Mouse (Mus musculus) gastrocnemius, adult 18-20 months (tissue): ENCODE data around the gene Trpm8. TPM values are rescaled to one million over a fixed set of nuclear protein-coding genes. Genes with fewer than 3 reads are reported as not detected.
A peak's percentile ranks its signal among the peaks of the same experiment; 100 is the strongest.

Experiments used
- DNase-seq: peaks from one replicate; pipeline ENCODE4 v3.0.0; 2021; ENCODE audit warnings: low spot score
- total RNA-seq, 2 experiments: library from RNA; stranded (reverse); gene quantifications; 2 replicates each; pipeline ENCODE4 v1.2.3; 2021

Gene Trpm8
- total RNA-seq, 2 experiments from 2014 or later: not detected

- DNase-seq: no peak
Observed at GRCm38 (mm10) chr1:88284228-88284945, 6.9 kb downstream of the Trpm8 start.

- no peak for DNase-seq
Observed at GRCm38 (mm10) chr1:88284946-88285320, 7.5 kb downstream of the Trpm8 start.

GRCm38 (mm10) chr1:88285652-88286051 lies 8.2 kb downstream of the Trpm8 start:
- no peak for DNase-seq

- no peak for DNase-seq
Observed at GRCm38 (mm10) chr1:88286136-88286845, 8.8 kb downstream of the Trpm8 start.

GRCm38 (mm10) chr1:88286887-88287696 lies 9.6 kb downstream of the Trpm8 start:
- DNase-seq: no peak

- DNase-seq: no peak
Observed at GRCm38 (mm10) chr1:88287697-88287980, 10.2 kb downstream of the Trpm8 start.

- no peak for DNase-seq
Observed at GRCm38 (mm10) chr1:88288056-88288788, 10.8 kb downstream of the Trpm8 start.

- no peak for DNase-seq
Observed at GRCm38 (mm10) chr1:88288789-88289127, 11.3 kb downstream of the Trpm8 start.

- no peak for DNase-seq
Observed at GRCm38 (mm10) chr1:88289152-88289551, 11.7 kb downstream of the Trpm8 start.

GRCm38 (mm10) chr1:88289917-88290316 lies 12.5 kb downstream of the Trpm8 start:
- peak; percentile 44 for DNase-seq

- no peak for DNase-seq
Observed at GRCm38 (mm10) chr1:88290511-88290910, 13.1 kb downstream of the Trpm8 start.

- peak; percentile 2 for DNase-seq
Observed at GRCm38 (mm10) chr1:88291409-88292005, 14.0 kb downstream of the Trpm8 start.

GRCm38 (mm10) chr1:88292057-88292456 lies 14.6 kb downstream of the Trpm8 start:
- no peak for DNase-seq

- DNase-seq: no peak
Observed at GRCm38 (mm10) chr1:88294650-88295049, 17.2 kb downstream of the Trpm8 start.

GRCm38 (mm10) chr1:88296171-88296920 lies 18.9 kb downstream of the Trpm8 start:
- DNase-seq: no peak

GRCm38 (mm10) chr1:88297480-88298258 lies 20.2 kb downstream of the Trpm8 start:
- DNase-seq: no peak

GRCm38 (mm10) chr1:88298686-88299528 lies 21.4 kb downstream of the Trpm8 start:
- no peak for DNase-seq

GRCm38 (mm10) chr1:88299529-88299945 lies 22.1 kb downstream of the Trpm8 start:
- no peak for DNase-seq
